Mouse (Mus musculus): ENCODE data around the gene Icmt. TPM values are rescaled to one million over a fixed set of nuclear protein-coding genes. Genes with fewer than 3 reads are reported as not detected.

Gene Icmt
- polyA plus RNA-seq, 1 experiment from 2014 or later, result 23.7 TPM

Other genes starting within 250 kb of the Icmt start
- gene Plekhg5, start 224.7 kb upstream of the Icmt start, polyA plus RNA-seq (2014; fragmentation: Nextera tagmentation; extraction: Ambion mirVana), result 7.0 and 8.0 TPM in 2 replicates
- gene Tnfrsf25, start 181.3 kb upstream of the Icmt start, polyA plus RNA-seq (2014; fragmentation: Nextera tagmentation; extraction: Ambion mirVana), result 0.54 and 1.2 TPM in 2 replicates
- gene Espn, start 144.9 kb upstream of the Icmt start, polyA plus RNA-seq (2014; fragmentation: Nextera tagmentation; extraction: Ambion mirVana), result not detected in 2 replicates
- not detected in 2 replicates for gene Hes2, start 138.4 kb upstream of the Icmt start, polyA plus RNA-seq (2014; fragmentation: Nextera tagmentation; extraction: Ambion mirVana)
- 276 and 368 TPM in 2 replicates for gene Acot7, start 119.1 kb upstream of the Icmt start, polyA plus RNA-seq (2014; fragmentation: Nextera tagmentation; extraction: Ambion mirVana)
- gene Gpr153, start 23.0 kb upstream of the Icmt start, polyA plus RNA-seq (2014; fragmentation: Nextera tagmentation; extraction: Ambion mirVana), result 14.0 and 15.2 TPM in 2 replicates
- gene Hes3, start 5.6 kb upstream of the Icmt start, polyA plus RNA-seq (2014; fragmentation: Nextera tagmentation; extraction: Ambion mirVana), result 0.39 and 1.2 TPM in 2 replicates
- gene Rnf207, start 21.8 kb downstream of the Icmt start, polyA plus RNA-seq (2014; fragmentation: Nextera tagmentation; extraction: Ambion mirVana), result 4.2 and 6.9 TPM in 2 replicates
- gene Rpl22, start 28.5 kb downstream of the Icmt start, polyA plus RNA-seq (2014; fragmentation: Nextera tagmentation; extraction: Ambion mirVana), result 165 and 174 TPM in 2 replicates
- 38.4 and 53.5 TPM in 2 replicates for gene Chd5, start 41.4 kb downstream of the Icmt start, polyA plus RNA-seq (2014; fragmentation: Nextera tagmentation; extraction: Ambion mirVana)
- gene Nphp4, start 179.5 kb downstream of the Icmt start, polyA plus RNA-seq (2014; fragmentation: Nextera tagmentation; extraction: Ambion mirVana), result 5.9 and 6.0 TPM in 2 replicates
- 23.6 and 26.9 TPM in 2 replicates for gene Kcnab2, start 180.6 kb downstream of the Icmt start, polyA plus RNA-seq (2014; fragmentation: Nextera tagmentation; extraction: Ambion mirVana)